Mouse (Mus musculus): ENCODE results near the gene Usp3. TPM values are rescaled to one million over a fixed set of nuclear protein-coding genes. Genes with fewer than 3 reads are reported as not detected.

Gene Usp3
- polyA plus RNA-seq, 1 experiment, result 29.6 TPM

DNA sequence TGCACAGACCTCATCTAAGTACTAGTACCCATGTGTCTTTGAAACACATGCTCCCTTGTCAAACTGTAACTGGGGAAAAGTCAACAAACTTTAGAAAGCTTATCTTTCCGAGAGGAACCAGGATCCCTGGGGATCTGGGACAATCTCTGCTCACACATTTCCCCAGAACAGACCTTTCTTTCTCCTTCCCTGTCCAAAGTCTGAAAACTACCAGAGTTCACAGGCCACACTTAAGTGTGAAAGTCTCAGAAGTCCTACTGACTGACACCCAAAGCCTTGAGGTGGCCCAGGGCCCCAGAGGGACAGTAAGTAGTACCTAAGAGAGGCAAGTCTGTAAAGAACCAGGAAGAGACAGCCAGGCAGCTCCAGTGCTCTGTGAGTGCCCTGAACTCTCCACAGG, 31.9 kb upstream of the Usp3 start:
- TF ChIP-seq POLR2A (IDR thresholded peaks at IDR 0.05; ENCODE audit: low read depth, low read length) (no peak), CTCF (conservative IDR thresholded peaks at IDR 0.05; ENCODE audit: insufficient read depth, insufficient read length, low read depth, low read length) (no peak)
- Histone ChIP-seq H3K4me1 (ENCODE audit: control insufficient read depth, insufficient read depth, low read length) (no peaks in the 10 kb centered on the region), H3K27ac (ENCODE audit: insufficient read depth, low read depth, low read length) (no peak overlapping the region), H3K4me3 (ENCODE audit: insufficient read depth, low read depth, low read length) (no peak overlapping the region), H3K27me3 (replicated peaks; ENCODE audit: control insufficient read depth, insufficient read depth, low read length) (no peaks in the 10 kb centered on the region), H3K36me3 (ENCODE audit: control insufficient read depth, insufficient read depth, low read length) (no peaks in the 10 kb centered on the region)
- WGBS, result 43% methylated on average over 1 of the region's 1 CpGs
- no peak for DNase-seq

DNA sequence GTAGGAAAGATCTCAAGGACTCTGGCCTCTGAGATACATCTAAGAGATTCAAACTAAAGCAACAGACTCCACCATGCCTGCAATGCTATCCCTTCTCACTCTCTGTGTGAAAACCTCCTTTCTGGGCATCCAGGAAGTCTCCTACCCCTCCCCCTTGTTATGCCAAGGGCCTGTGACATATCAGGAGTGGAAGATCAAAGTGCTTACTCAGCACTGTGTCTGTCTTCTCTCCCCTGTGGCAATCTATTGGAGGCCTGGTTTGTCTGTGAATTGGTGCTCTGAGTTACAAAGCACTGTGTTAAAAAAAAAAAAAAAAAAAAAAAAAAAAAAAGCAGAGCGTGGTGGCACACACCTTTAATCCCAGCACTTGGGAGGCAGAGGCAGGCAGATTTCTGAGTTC, 30.7 kb upstream of the Usp3 start:
- no peak for TF ChIP-seq POLR2A (IDR thresholded peaks at IDR 0.05; ENCODE audit: low read depth, low read length)
- no peak for TF ChIP-seq CTCF (conservative IDR thresholded peaks at IDR 0.05; ENCODE audit: insufficient read depth, insufficient read length, low read depth, low read length)
- Histone ChIP-seq H3K27ac (ENCODE audit: insufficient read depth, low read depth, low read length) (no peak overlapping the region), H3K4me3 (ENCODE audit: insufficient read depth, low read depth, low read length) (no peak overlapping the region), H3K27me3 (replicated peaks; ENCODE audit: control insufficient read depth, insufficient read depth, low read length) (no peaks in the 10 kb centered on the region), H3K36me3 (ENCODE audit: control insufficient read depth, insufficient read depth, low read length) (no peaks in the 10 kb centered on the region), H3K4me1 (ENCODE audit: control insufficient read depth, insufficient read depth, low read length) (no peaks in the 10 kb centered on the region)
- WGBS, result no CpG with 5 or more reads among the region's 1 CpGs
- no peak for DNase-seq

DNA sequence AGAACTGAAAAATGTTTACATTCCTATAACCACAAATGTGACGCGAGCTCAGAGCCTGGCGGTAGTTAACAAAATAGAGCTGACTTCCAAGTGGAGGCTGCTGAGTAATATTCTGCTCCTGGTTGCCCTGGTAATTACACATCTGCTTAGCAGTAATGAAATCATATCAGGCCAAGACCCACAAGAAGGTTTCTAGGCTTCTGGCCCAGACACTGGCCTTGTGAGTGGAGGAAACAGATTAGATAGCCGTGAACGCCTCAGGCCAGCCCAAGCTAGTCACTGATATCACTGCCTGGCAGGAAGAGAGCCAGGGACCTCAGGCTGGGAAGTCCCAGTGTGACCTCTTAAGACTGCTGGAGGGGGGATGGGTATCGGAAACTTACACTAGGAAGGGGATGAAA, 27.6 kb upstream of the Usp3 start:
- DNase-seq, result peak; percentile 82
- peak overlapping the region; percentile 41 for H3K27ac ChIP-seq (ENCODE audit: insufficient read depth, low read depth, low read length)

DNA sequence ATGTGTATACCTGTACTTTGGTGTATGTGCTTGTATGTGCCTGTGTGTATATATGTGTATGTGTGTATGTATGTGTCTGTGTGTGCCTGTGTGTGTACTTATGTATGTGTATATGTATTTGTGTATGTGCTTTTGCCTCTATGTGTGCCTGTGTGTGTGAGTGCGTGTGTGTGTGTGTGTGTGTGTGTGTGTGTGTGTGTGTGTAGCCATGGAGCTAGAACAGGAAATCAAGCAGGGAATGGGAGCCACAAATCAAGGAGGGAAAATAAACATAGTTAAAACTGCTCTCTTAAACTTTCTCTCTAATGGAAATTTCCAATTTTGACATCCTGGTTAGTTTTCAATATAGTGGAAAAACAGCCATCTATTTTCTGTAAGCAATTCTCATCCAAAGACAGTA, 27.1 kb upstream of the Usp3 start:
- WGBS, result 73% methylated on average over 1 of the region's 1 CpGs

More for the DNA sequence above, 27.6 kb upstream of the Usp3 start:
- TF ChIP-seq POLR2A (IDR thresholded peaks at IDR 0.05; ENCODE audit: low read depth, low read length) (no peak), CTCF (conservative IDR thresholded peaks at IDR 0.05; ENCODE audit: insufficient read depth, insufficient read length, low read depth, low read length) (no peak)
- no peaks in the 10 kb centered on the region for H3K4me1 ChIP-seq (ENCODE audit: control insufficient read depth, insufficient read depth, low read length)
- H3K27me3 ChIP-seq (replicated peaks; ENCODE audit: control insufficient read depth, insufficient read depth, low read length), result no peaks in the 10 kb centered on the region
- no peaks in the 10 kb centered on the region for H3K36me3 ChIP-seq (ENCODE audit: control insufficient read depth, insufficient read depth, low read length)
- 31% methylated on average over 6 of the region's 6 CpGs for WGBS
- no peak overlapping the region for H3K4me3 ChIP-seq (ENCODE audit: insufficient read depth, low read depth, low read length)

DNA sequence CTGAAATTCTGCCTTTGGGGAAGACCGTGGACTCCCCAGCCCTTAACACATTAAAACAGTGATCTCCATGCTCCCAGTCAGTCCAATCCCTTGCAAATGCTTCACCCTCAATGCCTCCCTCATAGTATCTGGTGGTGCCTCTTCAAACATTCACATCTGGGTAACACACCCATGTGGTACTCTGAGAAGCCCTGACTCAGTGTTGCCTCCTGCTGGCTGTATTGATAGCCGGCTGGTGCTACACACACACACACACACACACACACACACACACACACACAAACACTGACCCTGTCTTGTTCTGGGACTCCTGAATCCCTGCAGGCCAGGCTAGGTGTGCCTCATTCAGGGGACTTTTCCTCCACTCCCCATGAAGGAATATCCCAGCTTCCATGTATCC, 24.9 kb upstream of the Usp3 start:
- no peak overlapping the region for H3K27ac ChIP-seq (ENCODE audit: insufficient read depth, low read depth, low read length)
- TF ChIP-seq POLR2A (IDR thresholded peaks at IDR 0.05; ENCODE audit: low read depth, low read length) (no peak), CTCF (conservative IDR thresholded peaks at IDR 0.05; ENCODE audit: insufficient read depth, insufficient read length, low read depth, low read length) (no peak)
- WGBS, result 89% methylated on average over 2 of the region's 2 CpGs
- H3K4me3 ChIP-seq (ENCODE audit: insufficient read depth, low read depth, low read length), result no peak overlapping the region
- no peaks in the 10 kb centered on the region for H3K36me3 ChIP-seq (ENCODE audit: control insufficient read depth, insufficient read depth, low read length)
- H3K4me1 ChIP-seq (ENCODE audit: control insufficient read depth, insufficient read depth, low read length), result no peaks in the 10 kb centered on the region; the same call in 1 of the 2 replicates
- H3K27me3 ChIP-seq (replicated peaks; ENCODE audit: control insufficient read depth, insufficient read depth, low read length), result no peaks in the 10 kb centered on the region
- no peak for DNase-seq

More for the DNA sequence above, 27.1 kb upstream of the Usp3 start:
- Histone ChIP-seq H3K27me3 (replicated peaks; ENCODE audit: control insufficient read depth, insufficient read depth, low read length) (no peaks in the 10 kb centered on the region), H3K4me1 (ENCODE audit: control insufficient read depth, insufficient read depth, low read length) (no peaks in the 10 kb centered on the region), H3K27ac (ENCODE audit: insufficient read depth, low read depth, low read length) (peak overlapping the region; percentile 41), H3K36me3 (ENCODE audit: control insufficient read depth, insufficient read depth, low read length) (no peaks in the 10 kb centered on the region), H3K4me3 (ENCODE audit: insufficient read depth, low read depth, low read length) (no peak overlapping the region)
- peak; percentile 52 for DNase-seq
- TF ChIP-seq POLR2A (IDR thresholded peaks at IDR 0.05; ENCODE audit: low read depth, low read length) (no peak), CTCF (conservative IDR thresholded peaks at IDR 0.05; ENCODE audit: insufficient read depth, insufficient read length, low read depth, low read length) (no peak)

DNA sequence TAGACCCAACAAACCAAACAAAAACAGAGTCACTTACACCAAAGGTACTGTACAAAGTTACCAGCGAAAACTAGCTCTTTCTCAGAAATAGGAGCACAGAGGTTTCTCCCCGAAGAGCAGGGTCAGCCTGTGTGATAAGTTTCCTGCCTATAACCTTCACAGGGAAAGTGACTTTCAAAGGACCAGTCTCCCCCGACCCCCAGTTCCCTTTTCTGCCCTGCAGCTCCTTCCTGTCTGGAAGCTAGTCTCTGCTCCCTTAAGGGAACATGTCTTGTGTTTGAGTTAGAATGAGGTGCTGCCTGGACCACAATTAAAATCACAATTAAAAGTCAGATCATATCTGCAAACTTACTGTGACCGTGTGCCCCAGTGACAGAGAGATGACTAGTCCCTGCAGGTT, 23.9 kb upstream of the Usp3 start:
- no peak overlapping the region for H3K27ac ChIP-seq (ENCODE audit: insufficient read depth, low read depth, low read length)
- 57% methylated on average over 4 of the region's 4 CpGs for WGBS
- DNase-seq, result no peak
- no peaks in the 10 kb centered on the region for H3K36me3 ChIP-seq (ENCODE audit: control insufficient read depth, insufficient read depth, low read length)
- no peak overlapping the region for H3K4me3 ChIP-seq (ENCODE audit: insufficient read depth, low read depth, low read length)
- TF ChIP-seq CTCF (conservative IDR thresholded peaks at IDR 0.05; ENCODE audit: insufficient read depth, insufficient read length, low read depth, low read length) (no peak), POLR2A (IDR thresholded peaks at IDR 0.05; ENCODE audit: low read depth, low read length) (no peak)
- H3K4me1 ChIP-seq (ENCODE audit: control insufficient read depth, insufficient read depth, low read length), result no peaks in the 10 kb centered on the region; the same call in 1 of the 2 replicates
- no peaks in the 10 kb centered on the region for H3K27me3 ChIP-seq (replicated peaks; ENCODE audit: control insufficient read depth, insufficient read depth, low read length)

DNA sequence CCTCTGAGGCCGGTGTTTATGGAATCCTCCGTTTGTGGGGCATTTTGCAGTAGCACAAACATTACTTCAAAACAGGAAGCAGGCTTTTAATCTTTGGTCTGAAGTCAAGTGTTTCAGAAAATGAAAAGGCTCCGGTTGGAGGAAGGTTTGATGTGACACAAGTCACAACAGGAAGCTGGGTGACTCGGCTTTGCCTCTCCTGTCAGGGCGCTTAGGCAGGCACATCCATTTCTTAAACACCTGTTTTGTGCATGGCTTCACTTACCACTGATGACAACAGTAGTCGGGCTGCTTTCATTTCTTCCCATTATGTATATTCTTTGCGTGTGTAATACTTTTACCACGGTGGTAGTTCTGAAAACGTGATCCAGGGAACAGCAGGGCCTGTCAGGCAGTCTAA, 22.2 kb upstream of the Usp3 start:
- TF ChIP-seq CTCF (conservative IDR thresholded peaks at IDR 0.05; ENCODE audit: insufficient read depth, insufficient read length, low read depth, low read length), result no peak
- TF ChIP-seq POLR2A (IDR thresholded peaks at IDR 0.05; ENCODE audit: low read depth, low read length), result no peak
- Histone ChIP-seq H3K27me3 (replicated peaks; ENCODE audit: control insufficient read depth, insufficient read depth, low read length) (no peaks in the 10 kb centered on the region), H3K27ac (ENCODE audit: insufficient read depth, low read depth, low read length) (no peak overlapping the region; the same call in 1 of the 2 replicates), H3K4me1 (ENCODE audit: control insufficient read depth, insufficient read depth, low read length) (peaks cover 4% of the 10 kb centered on the region; the same call in 1 of the 2 replicates), H3K4me3 (ENCODE audit: insufficient read depth, low read depth, low read length) (no peak overlapping the region), H3K36me3 (ENCODE audit: control insufficient read depth, insufficient read depth, low read length) (no peaks in the 10 kb centered on the region)
- DNase-seq, result peak; percentile 54
- 62% methylated on average over 9 of the region's 9 CpGs for WGBS

All from kidney, adult 2 months (tissue).